Mouse (Mus musculus): Measurements from ENCODE around the gene Atp11a. TPM values are rescaled to one million over a fixed set of nuclear protein-coding genes. Genes with fewer than 3 reads are reported as not detected.

Gene Atp11a
- total and polyA plus RNA-seq, 3 experiments = 0.12 to 0.27 (median 0.21) TPM

- Histone ChIP-seq H3K79me2 (replicated peaks; ENCODE audit: control insufficient read depth, extremely low read depth, insufficient read depth, poor library complexity, severe bottlenecking) (no peaks in the 10 kb centered on the region), H3K4me2 (ENCODE audit: insufficient read depth, low read depth, poor library complexity, severe bottlenecking) (no peak overlapping the region), H3K36me3 (replicated peaks in 1 of 2; ENCODE audit: control insufficient read depth in 1 of 2, insufficient read depth in 1 of 2, low read length in 1 of 2) (no peaks in the 10 kb centered on the region), H3K9ac (ENCODE audit: insufficient read depth, low read depth) (no peak overlapping the region), H3K27ac (ENCODE audit: insufficient read depth, low read depth) (no peak overlapping the region), H3K4me3 (replicated peaks in 1 of 3; ENCODE audit: low read depth in 2 of 3, low read length in 2 of 3, poor library complexity in 1 of 3) (no peak overlapping the region), H3K27me3 (replicated peaks) (peaks cover 97% of the 10 kb centered on the region), H3K4me1 (ENCODE audit: control insufficient read depth in 1 of 2, insufficient read depth in 2 of 2) (peaks cover 0 to 6% of the 10 kb centered on the region in 2 experiments; a peak in 1 of 4 replicates), H3K9me3 (replicated peaks; ENCODE audit: low read length) (no peaks in the 10 kb centered on the region)
- dilution Hi-C loops (cut with MboI; ENCODE audit: extremely low pct_ligation_motif_present, extremely low pct_unique_long_range_greater_than_20kb, low sequenced_read_pairs) = no loop called here
- in situ Hi-C loops (cut with MboI; ENCODE audit: low pct_ligation_motif_present, low pct_unique_long_range_greater_than_20kb, low sequenced_read_pairs) = no loop called here
- TF ChIP-seq ZNF384 (IDR thresholded peaks at IDR 0.05; ENCODE audit: low read depth, low read length) = no peak
- TF ChIP-seq MYC (IDR thresholded peaks at IDR 0.05; ENCODE audit: low read depth, low read length) = no peak
- TF ChIP-seq IRF4 (IDR thresholded peaks at IDR 0.05; ENCODE audit: low read depth, low read length) = peak; percentile 44; the same call in 1 of the 2 replicates
- no peak for TF ChIP-seq RAD21 (IDR thresholded peaks at IDR 0.05; ENCODE audit: low read depth, low read length)
- no peak for TF ChIP-seq USF2 (conservative IDR thresholded peaks at IDR 0.05; ENCODE audit: low read depth, low read length)
- peak; percentile 59 for TF ChIP-seq MXI1 (IDR thresholded peaks at IDR 0.05; ENCODE audit: low read depth, low read length)
- DNase-seq (ENCODE audit: extremely low read depth) = peak; percentile 8
These were observed 75.1 kb downstream of the Atp11a start for GRCm38 (mm10) chr8:12831659-12832589.

GRCm38 (mm10) chr8:12833616-12834015 lies 76.8 kb downstream of the Atp11a start:
- Histone ChIP-seq H3K4me3 (replicated peaks in 1 of 3; ENCODE audit: low read depth in 2 of 3, low read length in 2 of 3, poor library complexity in 1 of 3) (no peak overlapping the region), H3K4me1 (ENCODE audit: control insufficient read depth in 1 of 2, insufficient read depth in 2 of 2) (peaks cover 0 to 6% of the 10 kb centered on the region in 2 experiments; a peak in 1 of 4 replicates), H3K9ac (ENCODE audit: insufficient read depth, low read depth) (no peak overlapping the region), H3K36me3 (replicated peaks in 1 of 2; ENCODE audit: control insufficient read depth in 1 of 2, insufficient read depth in 1 of 2, low read length in 1 of 2) (no peaks in the 10 kb centered on the region), H3K9me3 (replicated peaks; ENCODE audit: low read length) (no peaks in the 10 kb centered on the region), H3K27me3 (replicated peaks) (peaks cover 91% of the 10 kb centered on the region), H3K27ac (ENCODE audit: insufficient read depth, low read depth) (no peak overlapping the region), H3K79me2 (replicated peaks; ENCODE audit: control insufficient read depth, extremely low read depth, insufficient read depth, poor library complexity, severe bottlenecking) (no peaks in the 10 kb centered on the region), H3K4me2 (ENCODE audit: insufficient read depth, low read depth, poor library complexity, severe bottlenecking) (no peak overlapping the region)
- TF ChIP-seq TBP (conservative IDR thresholded peaks at IDR 0.05; ENCODE audit: low read depth, low read length) (no peak), ELF1 (IDR thresholded peaks at IDR 0.05; ENCODE audit: low read depth, low read length) (no peak), RAD21 (IDR thresholded peaks at IDR 0.05; ENCODE audit: low read depth, low read length) (no peak), PAX5 (IDR thresholded peaks at IDR 0.05; ENCODE audit: low read length) (no peak), GABPA (IDR thresholded peaks at IDR 0.05; ENCODE audit: insufficient replicate concordance, low read depth, low read length) (no peak), ZC3H11A (IDR thresholded peaks at IDR 0.05; ENCODE audit: low read depth, low read length) (no peak), SIN3A (IDR thresholded peaks at IDR 0.05; ENCODE audit: low read length) (no peak), NRF1 (IDR thresholded peaks at IDR 0.05; ENCODE audit: low read depth, low read length) (no peak), MXI1 (IDR thresholded peaks at IDR 0.05; ENCODE audit: low read depth, low read length) (no peak), RCOR1 (conservative IDR thresholded peaks at IDR 0.05; ENCODE audit: low read depth, low read length) (no peak), UBTF (IDR thresholded peaks at IDR 0.05; ENCODE audit: low read depth, low read length) (no peak), ZMIZ1 (IDR thresholded peaks at IDR 0.05; ENCODE audit: low read depth, low read length) (no peak), CHD1 (IDR thresholded peaks at IDR 0.05; ENCODE audit: low read depth, low read length) (no peak), USF1 (IDR thresholded peaks at IDR 0.05; ENCODE audit: low read depth, low read length) (no peak), POLR2A (IDR thresholded peaks at IDR 0.05; ENCODE audit: low read depth, low read length) (no peak), EP300 (IDR thresholded peaks at IDR 0.05; ENCODE audit: low read length) (no peak), KAT2A (IDR thresholded peaks at IDR 0.05; ENCODE audit: insufficient replicate concordance, low read length) (no peak), E2F4 (IDR thresholded peaks at IDR 0.05; ENCODE audit: insufficient replicate concordance, low read depth, low read length) (no peak), CHD2 (IDR thresholded peaks at IDR 0.05; ENCODE audit: low read length) (no peak), ZNF384 (IDR thresholded peaks at IDR 0.05; ENCODE audit: low read depth, low read length) (no peak)
- dilution Hi-C loops (cut with MboI; ENCODE audit: extremely low pct_ligation_motif_present, extremely low pct_unique_long_range_greater_than_20kb, low sequenced_read_pairs) (no loop called here), in situ Hi-C loops (cut with MboI; ENCODE audit: low pct_ligation_motif_present, low pct_unique_long_range_greater_than_20kb, low sequenced_read_pairs) (no loop called here)
- DNase-seq (ENCODE audit: extremely low read depth) = no peak
